Mouse (Mus musculus): ENCODE data around the gene Hacl1. TPM values are rescaled to one million over a fixed set of nuclear protein-coding genes. Genes with fewer than 3 reads are reported as not detected.

Hacl1 gene
- total RNA-seq, 2 experiments from 2014 or later = 8.9 TPM

- DNase-seq (ENCODE audit: low spot score in 2 of 2) = no peak
Observed at GRCm38 (mm10) chr14:31576846-31577697, 64.0 kb downstream of the Hacl1 start.

GRCm38 (mm10) chr14:31575866-31576265, 65.2 kb downstream of the Hacl1 start:
- no peak for DNase-seq (ENCODE audit: low spot score in 2 of 2)

- no peak for DNase-seq (ENCODE audit: low spot score in 2 of 2)
Observed at GRCm38 (mm10) chr14:31574903-31575665, 66.0 kb downstream of the Hacl1 start.

GRCm38 (mm10) chr14:31572561-31573175, 68.4 kb downstream of the Hacl1 start:
- peak in 1 of 2 experiments; percentile 33 for DNase-seq (ENCODE audit: low spot score in 2 of 2)

- no peak for DNase-seq (ENCODE audit: low spot score in 2 of 2)
Observed at GRCm38 (mm10) chr14:31571419-31571818, 69.7 kb downstream of the Hacl1 start.

- no peak for DNase-seq (ENCODE audit: low spot score in 2 of 2)
Observed at GRCm38 (mm10) chr14:31570131-31570951, 70.7 kb downstream of the Hacl1 start.

- DNase-seq (ENCODE audit: low spot score in 2 of 2) = no peak
Observed at GRCm38 (mm10) chr14:31569151-31569631, 71.9 kb downstream of the Hacl1 start.

GRCm38 (mm10) chr14:31565478-31566212, 75.4 kb downstream of the Hacl1 start:
- DNase-seq (ENCODE audit: low spot score in 2 of 2) = no peak

- DNase-seq (ENCODE audit: low spot score in 2 of 2) = no peak
Observed at GRCm38 (mm10) chr14:31564452-31565179, 76.5 kb downstream of the Hacl1 start.

GRCm38 (mm10) chr14:31560886-31561285, 80.2 kb downstream of the Hacl1 start:
- DNase-seq (ENCODE audit: low spot score in 2 of 2) = no peak

GRCm38 (mm10) chr14:31559216-31559615, 81.9 kb downstream of the Hacl1 start:
- no peak for DNase-seq (ENCODE audit: low spot score in 2 of 2)

- no peak for DNase-seq (ENCODE audit: low spot score in 2 of 2)
Observed at GRCm38 (mm10) chr14:31557784-31558183, 83.3 kb downstream of the Hacl1 start.

- DNase-seq (ENCODE audit: low spot score in 2 of 2) = no peak
Observed at GRCm38 (mm10) chr14:31557273-31557672, 83.8 kb downstream of the Hacl1 start.

- DNase-seq (ENCODE audit: low spot score in 2 of 2) = no peak
Observed at GRCm38 (mm10) chr14:31556526-31557260, 84.4 kb downstream of the Hacl1 start.

- DNase-seq (ENCODE audit: low spot score in 2 of 2) = no peak
Observed at GRCm38 (mm10) chr14:31555963-31556434, 85.1 kb downstream of the Hacl1 start.

- no peak for DNase-seq (ENCODE audit: low spot score in 2 of 2)
Observed at GRCm38 (mm10) chr14:31555021-31555420, 86.1 kb downstream of the Hacl1 start.
